Mouse (Mus musculus) right cerebral cortex, postnatal 25 days (tissue): ENCODE measurements around the gene Kcnj3.
A peak's percentile ranks its signal among the peaks of the same experiment; 100 is the strongest.

Experiments used
- DNase-seq: peaks from one replicate; pipeline ENCODE4 v3.0.0; 2022

The Kcnj3 gene

DNA sequence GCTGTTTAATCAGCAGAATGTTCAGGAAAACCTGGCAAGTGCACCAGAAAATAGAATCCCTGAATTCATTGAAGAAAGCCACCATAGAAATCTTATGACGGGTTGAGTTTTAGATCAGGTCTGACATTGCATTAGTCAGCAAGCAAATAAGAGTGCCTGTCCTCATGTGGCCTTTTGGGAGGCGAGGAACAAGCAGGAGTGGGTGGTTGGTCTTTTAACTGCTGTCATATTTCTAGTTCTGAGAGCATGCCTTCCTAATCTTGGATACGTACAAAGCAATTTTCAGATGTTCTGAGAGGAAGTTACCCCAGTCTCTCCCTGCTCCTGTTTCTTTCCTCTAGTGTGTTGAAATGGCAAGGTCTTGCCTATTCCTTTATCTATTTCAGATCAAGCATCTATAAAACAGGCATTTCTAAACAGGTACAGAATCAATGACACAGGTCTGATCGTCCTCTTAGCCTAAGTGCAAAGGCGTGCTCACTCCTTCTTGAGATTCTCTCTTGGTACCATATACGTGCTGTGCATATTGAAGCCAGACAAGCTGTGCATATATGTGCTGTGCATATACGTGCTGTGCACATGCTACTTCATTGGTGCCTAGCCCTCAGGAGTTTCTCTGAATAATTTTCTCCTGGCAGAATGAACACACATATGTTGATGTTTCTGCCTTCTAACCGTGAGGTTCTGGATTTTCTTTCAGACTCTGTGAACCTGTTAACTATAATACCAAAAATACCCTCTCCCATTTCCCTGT lies 97.1 kb downstream of the Kcnj3 start:
- no peak for DNase-seq

DNA sequence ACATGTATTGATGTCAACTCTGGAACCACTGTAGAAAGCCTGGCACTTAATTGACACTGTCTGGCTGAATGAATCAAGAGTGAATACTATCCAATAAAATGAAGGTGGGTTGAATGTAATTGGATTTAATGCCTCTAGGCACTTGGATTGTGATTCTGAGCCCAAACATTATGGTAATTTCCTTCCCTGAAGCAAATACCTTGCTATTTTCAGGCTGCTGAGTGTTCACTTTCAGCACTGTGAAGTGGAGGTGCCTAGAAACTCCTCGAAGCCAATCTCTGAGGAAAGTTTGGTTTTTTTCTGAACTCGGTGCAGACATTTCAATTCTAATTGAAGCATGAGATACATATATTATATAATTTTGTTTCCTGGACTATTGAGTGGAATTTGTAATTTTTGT lies 99.2 kb downstream of the Kcnj3 start:
- DNase-seq, result no peak

DNA sequence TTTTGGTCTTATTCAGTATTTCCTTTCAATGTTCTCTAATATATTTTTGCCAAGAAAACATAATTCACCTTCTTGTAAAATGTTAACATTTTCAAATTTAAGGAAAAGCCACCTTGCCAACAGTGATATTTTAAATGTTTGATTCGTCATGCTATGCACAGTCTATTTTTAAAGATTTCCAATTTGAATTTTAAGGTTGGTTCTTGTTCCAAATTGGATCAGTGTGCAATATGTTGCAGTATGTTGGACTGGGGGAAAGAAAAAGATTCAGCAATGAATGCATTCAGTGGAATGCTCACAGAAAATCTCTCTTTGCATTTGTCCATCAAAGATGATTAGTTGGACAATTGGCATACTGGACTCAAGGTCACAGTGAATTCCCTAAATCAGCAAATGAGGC lies 99.7 kb downstream of the Kcnj3 start:
- DNase-seq, result no peak

DNA sequence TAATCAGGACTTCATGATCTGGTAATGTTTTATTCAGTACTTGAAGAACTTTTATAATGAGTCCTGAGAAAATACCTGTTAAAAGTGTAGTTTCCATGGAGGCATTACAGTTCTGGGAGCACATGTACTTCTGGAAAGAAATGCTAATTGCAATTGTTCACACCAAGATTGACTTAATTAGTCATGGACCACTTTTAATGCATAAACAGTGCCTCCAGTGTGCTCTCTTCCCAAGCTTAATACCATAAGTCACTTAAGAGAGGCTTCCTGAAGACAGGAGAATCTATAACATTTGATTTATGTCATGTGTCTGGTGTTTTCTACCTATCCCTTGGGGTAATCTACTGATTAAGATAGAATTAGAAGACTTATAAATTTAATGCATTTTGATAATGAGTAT lies 111.8 kb downstream of the Kcnj3 start:
- DNase-seq, result no peak

DNA sequence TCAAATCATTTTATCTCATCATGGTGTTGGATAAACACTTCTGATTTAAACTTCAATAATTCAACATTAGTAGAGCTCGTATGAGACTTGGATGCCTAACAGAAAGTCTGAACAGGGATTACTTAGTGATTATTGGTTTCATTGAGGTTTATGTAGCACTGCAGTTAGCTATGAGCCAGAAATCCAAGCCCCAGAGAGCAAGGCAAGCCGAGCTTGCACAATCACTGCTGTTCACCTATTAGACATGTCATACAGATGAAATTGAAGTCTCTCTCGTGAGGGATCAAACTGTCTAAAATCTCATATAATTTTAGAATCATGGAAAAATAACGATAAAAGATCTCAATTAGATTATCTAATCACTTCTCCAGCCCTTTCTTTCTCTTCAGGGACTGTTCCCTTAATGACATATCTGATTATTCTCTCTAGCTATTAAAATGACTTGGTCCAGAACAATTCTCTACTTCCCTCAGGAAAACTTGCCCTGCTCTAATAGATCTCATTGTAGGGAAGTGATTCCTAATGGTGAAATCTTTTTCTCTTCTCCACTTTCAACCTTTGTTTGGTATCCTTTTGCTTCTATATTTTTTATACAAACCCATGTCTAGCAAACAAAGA lies 122.7 kb downstream of the Kcnj3 start:
- DNase-seq, result no peak

DNA sequence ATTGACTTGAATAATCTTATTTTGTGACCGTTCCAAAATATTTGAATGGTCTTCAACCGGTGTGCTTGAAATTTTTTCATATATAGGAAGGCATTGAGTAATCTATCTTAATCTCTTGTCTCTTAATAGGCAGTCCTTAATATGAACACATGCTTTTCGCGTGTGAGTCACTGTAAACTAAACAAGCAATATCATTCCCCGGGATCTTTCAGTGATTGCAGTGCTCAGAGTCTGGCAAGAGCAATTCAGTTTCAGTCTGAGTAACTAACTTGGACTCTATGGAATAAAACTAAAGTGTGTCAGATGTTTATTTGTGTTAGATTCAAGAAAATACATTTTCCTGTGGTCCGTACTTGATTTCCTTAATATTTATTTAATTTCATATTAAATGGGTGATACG lies 133.5 kb downstream of the Kcnj3 start:
- DNase-seq, result no peak

DNA sequence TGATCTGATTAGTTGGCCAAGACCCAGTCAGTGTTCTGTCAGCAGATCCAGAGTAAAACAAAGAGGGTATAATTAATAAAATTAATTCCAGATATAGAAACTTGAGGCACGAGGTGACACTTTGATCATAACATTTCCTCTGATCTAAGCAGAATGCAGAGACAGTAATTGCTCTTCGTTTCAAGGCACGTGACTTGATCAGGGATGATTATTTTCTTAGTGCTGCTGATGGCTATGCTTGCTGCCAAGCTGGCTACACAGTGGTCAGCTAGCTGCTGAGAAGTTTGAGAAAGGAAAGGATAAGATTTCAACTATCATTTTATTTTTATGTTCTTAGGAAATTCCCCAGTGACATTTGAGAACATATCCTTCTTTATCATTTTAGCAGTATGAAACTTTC lies 135.7 kb downstream of the Kcnj3 start:
- DNase-seq, result no peak

DNA sequence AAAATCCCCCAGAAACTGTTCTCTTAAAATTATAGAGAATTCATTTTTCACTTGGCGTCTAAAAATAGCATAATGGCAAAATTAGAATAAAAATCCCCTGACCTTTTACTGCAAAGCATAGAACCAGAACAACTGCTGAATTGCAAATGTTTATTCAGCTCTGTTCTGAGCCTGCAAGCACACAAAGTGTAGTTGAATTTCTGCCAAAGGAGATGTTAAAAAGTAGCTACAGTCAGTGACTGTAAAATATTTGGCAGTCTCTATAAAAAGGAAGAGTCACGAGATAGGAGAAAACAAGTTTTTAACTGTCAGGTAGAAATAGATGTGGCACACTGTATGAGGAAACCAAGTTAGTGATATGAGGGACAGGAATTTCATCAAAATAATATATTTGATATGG lies 144.5 kb downstream of the Kcnj3 start:
- DNase-seq, result no peak

DNA sequence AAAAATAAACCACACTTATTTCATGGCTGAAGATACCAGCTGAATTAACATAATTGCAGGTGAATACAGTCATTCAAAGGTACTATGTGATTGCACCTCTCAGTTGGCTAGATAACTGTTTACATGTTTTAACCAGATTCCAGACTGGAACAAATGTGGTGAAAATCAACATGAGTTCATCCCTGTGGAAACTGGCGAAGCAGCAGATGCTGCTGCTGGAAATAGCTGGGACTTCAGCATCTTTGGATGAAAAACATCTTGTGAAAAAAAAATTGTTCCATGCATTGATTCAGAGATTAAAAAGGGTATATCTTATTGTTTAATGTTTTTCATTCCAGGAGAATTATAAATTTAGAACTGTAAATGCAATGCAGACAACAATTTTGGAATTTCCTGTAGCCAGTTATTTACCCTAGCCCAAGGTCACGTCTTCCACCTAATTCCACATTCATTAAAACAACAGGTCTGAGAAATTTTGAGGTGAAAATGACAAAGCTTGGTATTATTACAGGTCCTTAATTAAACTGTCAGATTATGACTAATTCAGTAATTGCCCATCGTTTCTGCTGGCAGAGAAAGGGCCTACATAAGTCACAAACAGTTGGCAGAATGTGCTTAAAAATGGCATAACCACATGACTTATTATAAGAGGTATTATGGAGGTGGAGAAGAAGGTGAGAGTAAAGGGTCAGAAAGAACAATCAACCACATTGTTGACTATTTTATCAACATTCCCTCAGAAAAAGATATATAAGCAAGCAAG lies 155.6 kb downstream of the Kcnj3 start:
- peak; percentile 27 for DNase-seq
